Mouse (Mus musculus): ENCODE measurements around the gene Ppard. TPM values are rescaled to one million over a fixed set of nuclear protein-coding genes. Genes with fewer than 3 reads are reported as not detected.

Gene Ppard
- total RNA-seq (2021): 10 to 100 TPM; 24.4 to 31.1 TPM
- long read RNA-seq, experiment 1, partial matches to known transcripts: 0 of 4 reads
- long read RNA-seq, experiment 1, other reads (novel, unspliced or antisense): 4 of 4 reads
- long read RNA-seq, experiment 2, partial matches to known transcripts: 0 of 9 reads
- long read RNA-seq, experiment 2, other reads (novel, unspliced or antisense): 8 of 9 reads

- peak; percentile 97 to 99 for DNase-seq
- intact Hi-C loops (cut with DNase I): no loop called here
These were observed at the start of gene Ppard for GRCm38 (mm10) chr17:28232475-28233060. Gene Ppard, plus strand, starts transcription at chr17:28232700.

- no peak for DNase-seq
- intact Hi-C loops (cut with DNase I): no loop called here
These were observed 47.4 kb upstream of the Ppard start for GRCm38 (mm10) chr17:28184971-28185638.

GRCm38 (mm10) chr17:28188313-28188712 is 44.2 kb upstream of the Ppard start:
- DNase-seq: no peak
- intact Hi-C loops (cut with DNase I): no loop called here

GRCm38 (mm10) chr17:28192754-28193153 is 39.7 kb upstream of the Ppard start:
- intact Hi-C loops (cut with DNase I): no loop called here
- DNase-seq: no peak

GRCm38 (mm10) chr17:28193559-28193958 is 38.9 kb upstream of the Ppard start:
- no peak for DNase-seq
- intact Hi-C loops (cut with DNase I): no loop called here

GRCm38 (mm10) chr17:28195033-28195432 is 37.5 kb upstream of the Ppard start:
- DNase-seq: no peak
- intact Hi-C loops (cut with DNase I): no loop called here

- intact Hi-C loops (cut with DNase I): no loop called here
- no peak for DNase-seq
These were observed 34.9 kb upstream of the Ppard start for GRCm38 (mm10) chr17:28197646-28198045.

- DNase-seq: no peak
- intact Hi-C loops (cut with DNase I): no loop called here
These were observed 30.5 kb upstream of the Ppard start for GRCm38 (mm10) chr17:28201982-28202381.

- intact Hi-C loops (cut with DNase I): no loop called here
- peak in 1 of 2 experiments; percentile 38 for DNase-seq
These were observed 28.3 kb upstream of the Ppard start for GRCm38 (mm10) chr17:28204052-28204720.

GRCm38 (mm10) chr17:28205443-28205842 is 27.1 kb upstream of the Ppard start:
- DNase-seq: no peak
- intact Hi-C loops (cut with DNase I): loop anchor here (5.0 kb wide), 1 partner anchor 162 kb away; the partner anchor contains the start of gene Tulp1

GRCm38 (mm10) chr17:28207092-28207491 is 25.4 kb upstream of the Ppard start:
- intact Hi-C loops (cut with DNase I): loop anchor here (5.0 kb wide), 1 partner anchor 160 kb away; the partner anchor contains the start of gene Tulp1
- DNase-seq: no peak

GRCm38 (mm10) chr17:28207591-28208313 is 24.7 kb upstream of the Ppard start, which contains the start of gene Def6:
Gene Def6, plus strand, starts transcription at chr17:28207778.
- intact Hi-C loops (cut with DNase I): loop anchor here (5.0 kb wide), 1 partner anchor 160 kb away; the partner anchor contains the start of gene Tulp1
- peak; percentile 70 to 76 for DNase-seq

GRCm38 (mm10) chr17:28208314-28208612 is 24.2 kb upstream of the Ppard start:
- DNase-seq: no peak
- intact Hi-C loops (cut with DNase I): loop anchor here (5.0 kb wide), 1 partner anchor 159 kb away; the partner anchor contains the start of gene Tulp1

- intact Hi-C loops (cut with DNase I): loop anchor here (5.0 kb wide), 1 partner anchor 158 kb away; the partner anchor contains the start of gene Tulp1
- no peak for DNase-seq
These were observed 22.9 kb upstream of the Ppard start for GRCm38 (mm10) chr17:28209457-28210110.

- DNase-seq: no peak
- intact Hi-C loops (cut with DNase I): no loop called here
These were observed 20.6 kb upstream of the Ppard start for GRCm38 (mm10) chr17:28211921-28212341.

GRCm38 (mm10) chr17:28212391-28212790 is 20.1 kb upstream of the Ppard start:
- intact Hi-C loops (cut with DNase I): no loop called here
- no peak for DNase-seq

- DNase-seq: no peak
These were observed 19.3 kb upstream of the Ppard start for GRCm38 (mm10) chr17:28213236-28213635.

GRCm38 (mm10) chr17:28216791-28217190 is 15.7 kb upstream of the Ppard start:
- intact Hi-C loops (cut with DNase I): no loop called here
- DNase-seq: no peak

More at GRCm38 (mm10) chr17:28213236-28213635, 19.3 kb upstream of the Ppard start:
- intact Hi-C loops (cut with DNase I): no loop called here

- DNase-seq: peak in 1 of 2 experiments; percentile 7
- intact Hi-C loops (cut with DNase I): no loop called here
These were observed 14.5 kb upstream of the Ppard start for GRCm38 (mm10) chr17:28217721-28218649.
